Mouse (Mus musculus): ENCODE data around the gene Rps23. TPM values are rescaled to one million over a fixed set of nuclear protein-coding genes. Genes with fewer than 3 reads are reported as not detected.

The Rps23 gene
- polyA plus RNA-seq (2015; fragmentation: Nextera tagmentation; extraction: Ambion mirVana) = 122 and 140 TPM in 2 replicates

DNA sequence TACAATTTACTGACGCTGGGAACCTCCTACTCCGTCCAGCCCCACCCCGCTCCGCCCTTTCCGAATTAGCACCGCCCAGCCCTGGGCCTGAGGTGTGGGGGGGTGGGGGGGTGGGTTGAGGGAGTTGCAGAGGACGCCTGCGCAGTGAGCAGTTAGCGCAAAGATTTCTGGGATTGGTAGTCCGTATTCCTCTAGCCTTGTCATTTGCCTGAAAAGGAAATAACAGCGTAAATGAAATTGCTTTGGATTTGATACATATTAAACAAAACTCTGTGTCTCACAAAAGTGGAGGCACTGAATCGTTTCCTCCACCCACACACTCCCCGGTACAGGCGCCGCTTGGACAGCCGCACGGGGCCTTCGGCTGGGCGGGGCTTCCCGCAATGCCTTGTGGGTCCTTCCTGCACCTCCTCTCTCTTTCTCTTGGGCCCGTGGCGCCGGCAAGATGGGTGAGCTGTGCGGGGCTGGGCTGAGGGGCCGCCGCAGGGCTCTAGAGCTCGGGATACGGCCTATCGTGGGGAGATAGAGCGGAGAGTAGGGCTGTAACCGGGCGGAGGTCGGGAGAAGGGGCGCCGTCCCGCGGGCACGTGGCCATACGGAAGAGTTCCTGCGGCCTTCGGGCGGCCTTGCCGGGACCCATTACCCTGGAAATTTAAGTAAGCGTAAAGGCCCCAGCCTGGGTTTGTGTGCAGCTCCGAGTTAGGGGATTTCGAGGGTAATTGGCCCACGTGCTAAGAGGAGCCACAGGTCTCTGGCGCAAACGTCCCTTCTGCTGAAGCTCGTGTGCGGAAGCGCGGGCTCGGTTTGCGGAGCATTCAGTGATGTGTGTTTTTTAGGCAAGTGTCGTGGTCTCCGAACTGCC lies at the start of gene Rps23:
Gene Rps23 (plus strand): TSS at position 208 of the 862 bp plus-strand sequence.

DNA sequence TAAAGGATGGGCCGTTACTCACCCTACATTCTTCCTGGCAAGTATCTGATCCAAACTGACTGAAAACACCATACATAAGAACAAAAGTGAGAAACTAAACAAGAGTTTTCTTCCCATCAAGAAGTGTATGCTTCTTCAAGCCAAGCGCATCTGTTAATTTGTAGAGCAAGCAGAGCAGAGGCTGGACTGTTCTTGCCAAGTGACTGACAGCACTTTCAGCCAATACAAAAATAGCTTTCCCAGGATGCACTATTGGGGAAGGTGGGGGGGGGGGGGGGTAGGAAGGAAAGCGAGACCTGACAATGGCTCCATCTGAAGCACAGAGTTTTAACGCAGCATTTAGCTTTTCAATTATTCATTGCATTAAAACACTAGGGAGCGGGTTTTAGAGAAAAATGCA lies 17.6 kb upstream of the Rps23 start, which contains the start of gene Atp6ap1l:
Gene Atp6ap1l (minus strand): TSS at position 180 of the 400 bp plus-strand sequence.

Other genes starting within 250 kb of the Rps23 start
- 1.3 and 1.8 TPM in 2 replicates for gene Atp6ap1l, start 17.6 kb upstream of the Rps23 start, polyA plus RNA-seq (2015; fragmentation: Nextera tagmentation; extraction: Ambion mirVana)